Mouse (Mus musculus): ENCODE measurements around the gene Prkcb.

- TF ChIP-seq POLR2A (IDR thresholded peaks at IDR 0.05; ENCODE audit: low read depth, low read length): no peak
- no peak for TF ChIP-seq CTCF (IDR thresholded peaks at IDR 0.05; ENCODE audit: borderline replicate concordance, insufficient read depth, low read length)
These were observed 312.3 kb downstream of the Prkcb start for GRCm38 (mm10) chr7:122600856-122601255.

All from embryonic fibroblast, embryonic 13.5 days (primary cell).